Mouse (Mus musculus) embryonic facial prominence, embryonic 10.5 days (tissue): ENCODE data around the gene Ksr1. TPM values are rescaled to one million over a fixed set of nuclear protein-coding genes. Genes with fewer than 3 reads are reported as not detected.

Experiments
- DNase-seq: peaks from one replicate; pipeline ENCODE4 v3.0.0-alpha.2; 2017; ENCODE audit warnings: low spot score
- H3K27ac ChIP-seq: fragments of 300-500 bp; sonication (generic); replicated peaks from 2 replicates; pipeline ENCODE4 v1.5.1; 2016; ENCODE audit warnings: mild to moderate bottlenecking
- H3K27me3 ChIP-seq: fragments of 300-500 bp; sonication (generic); replicated peaks from 2 replicates; pipeline ENCODE4 v1.6.1; 2016; ENCODE audit warnings: low read depth, mild to moderate bottlenecking; ENCODE audit not compliant: poor library complexity, severe bottlenecking
- H3K36me3 ChIP-seq: fragments of 300-500 bp; sonication (generic); replicated peaks from 2 replicates; pipeline ENCODE4 v1.6.1; 2016; ENCODE audit warnings: mild to moderate bottlenecking, moderate library complexity
- H3K4me1 ChIP-seq: fragments of 300-500 bp; sonication (generic); 2 replicates; pipeline ENCODE4 v1.6.1; 2016
- H3K4me3 ChIP-seq: fragments of 300-500 bp; sonication (generic); 2 replicates; pipeline ENCODE4 v1.5.1; 2016; ENCODE audit warnings: mild to moderate bottlenecking, moderate library complexity
- H3K9me3 ChIP-seq: fragments of 300-500 bp; sonication (generic); 2 replicates; pipeline ENCODE4 v1.6.1; 2016; ENCODE audit warnings: mild to moderate bottlenecking
- WGBS: fragments of 180-500 bp; shearing (Covaris S2); methylation state at CpG from one replicate; pipeline ENCODE4 v1.1.7; 2016; 5-methylcytosine and 5-hydroxymethylcytosine counted together
- polyA plus RNA-seq: library from polyadenylated mRNA; unstranded; fragments of >200 nt; fragmentation: Nextera tagmentation; extraction: Ambion mirVana; gene quantifications from 2 replicates; pipeline ENCODE4 v1.2.1, GENCODE M21; 2016

Gene Ksr1
- polyA plus RNA-seq, 1 experiment from 2014 or later: 1.5 TPM

DNA sequence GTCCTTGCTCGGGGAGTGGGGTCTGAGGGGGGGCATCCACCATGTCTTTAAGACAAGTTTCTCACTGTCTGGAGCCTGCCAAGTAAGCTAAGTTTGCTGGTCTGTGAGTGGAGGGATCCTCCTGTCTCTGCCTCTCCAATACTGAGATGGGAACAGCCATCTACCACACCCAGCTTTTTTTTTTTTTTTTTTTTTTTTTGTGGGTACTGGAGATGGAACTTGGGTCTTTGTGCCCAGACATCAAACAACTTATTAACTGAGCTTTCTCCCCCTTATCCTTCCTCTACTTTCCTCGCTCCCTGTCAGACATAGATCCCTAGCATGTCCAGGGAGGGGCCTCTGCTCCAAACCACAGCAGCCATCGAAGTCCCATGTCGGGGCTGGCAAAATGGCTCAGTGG, 32.8 kb downstream of the Ksr1 start:
- Histone ChIP-seq H3K27ac (no peak overlapping the region), H3K9me3 (no peaks in the 10 kb centered on the region), H3K4me3 (no peak overlapping the region), H3K4me1 (peaks cover 41% of the 10 kb centered on the region), H3K27me3 (no peaks in the 10 kb centered on the region), H3K36me3 (no peaks in the 10 kb centered on the region)
- WGBS: 90% methylated on average over 4 of the region's 4 CpGs
- DNase-seq: no peak

DNA sequence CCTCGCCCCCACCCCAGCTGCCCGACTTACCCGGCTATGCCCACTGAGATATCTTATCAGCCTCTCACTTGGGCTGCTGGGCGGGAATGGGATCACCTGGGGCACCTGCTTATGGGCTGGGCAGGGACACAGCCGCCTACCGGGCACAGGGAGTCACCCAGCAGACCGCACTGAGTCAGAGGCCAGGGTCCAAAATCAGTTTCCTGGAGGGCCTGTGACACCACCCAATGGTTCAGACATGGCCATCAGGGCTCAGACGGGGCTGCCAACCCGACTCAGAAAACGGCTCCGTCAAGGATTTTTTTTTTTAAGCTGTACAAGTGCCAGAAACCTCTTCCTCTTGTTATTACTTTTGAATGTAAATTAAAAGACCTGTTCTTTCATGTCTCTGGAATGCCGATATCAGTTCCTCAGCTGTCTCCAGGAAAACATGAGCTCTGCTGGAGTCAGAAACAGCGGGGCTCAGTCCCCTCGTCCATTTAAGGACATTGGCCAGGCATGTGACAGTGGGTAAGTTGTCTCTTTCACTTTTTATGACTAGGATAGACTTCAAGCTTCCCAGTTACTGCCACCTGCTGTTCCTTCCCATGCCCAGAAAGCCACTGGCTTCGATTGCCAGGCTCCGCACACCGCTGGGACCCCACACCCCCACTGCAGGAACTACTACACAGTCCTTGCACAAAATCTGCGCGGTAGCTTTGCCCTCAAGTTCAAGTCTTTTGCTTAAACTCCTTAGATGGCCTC, 33.5 kb downstream of the Ksr1 start:
- Histone ChIP-seq H3K4me1 (peaks cover 41% of the 10 kb centered on the region), H3K27ac (no peak overlapping the region), H3K9me3 (no peaks in the 10 kb centered on the region), H3K36me3 (no peaks in the 10 kb centered on the region; the same call in 1 of the 2 replicates), H3K27me3 (no peaks in the 10 kb centered on the region), H3K4me3 (no peak overlapping the region)
- no peak for DNase-seq
- WGBS: 87% methylated on average over 19 of the region's 19 CpGs

DNA sequence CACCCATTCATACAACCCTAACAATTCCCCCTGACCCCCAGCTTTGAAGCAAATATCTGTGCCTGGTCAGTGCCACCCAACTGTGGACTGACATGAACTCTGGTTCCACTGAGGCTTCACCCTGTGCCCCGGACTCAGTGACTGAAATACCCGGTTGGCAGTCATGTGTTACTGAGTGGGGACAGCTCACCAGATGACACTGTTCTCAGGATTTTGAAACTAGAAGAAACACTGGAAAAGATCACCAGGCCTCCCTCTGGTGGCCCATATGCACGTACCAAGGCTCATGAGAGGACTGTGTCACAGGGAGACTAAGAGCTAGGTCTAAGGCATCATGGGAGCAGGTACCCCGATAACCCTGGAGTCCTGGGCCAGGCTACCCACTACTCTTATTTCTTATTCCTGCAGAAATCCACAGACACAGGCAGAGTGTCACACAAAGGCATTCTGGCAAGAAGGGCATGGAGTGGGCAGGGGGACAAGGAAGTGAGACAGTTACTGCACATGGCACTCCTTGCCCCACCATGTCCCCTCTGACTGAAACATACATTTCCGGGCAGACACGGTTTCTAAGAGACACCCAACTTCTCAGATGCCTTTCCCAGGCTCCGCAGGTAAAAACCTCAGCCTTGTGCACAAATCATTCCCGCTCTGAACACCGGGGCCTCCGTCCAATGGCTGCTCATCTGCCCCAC, 34.2 kb downstream of the Ksr1 start:
- no peak for DNase-seq
- H3K27me3 ChIP-seq: no peaks in the 10 kb centered on the region
- H3K4me1 ChIP-seq: peaks cover 37% of the 10 kb centered on the region
- H3K4me3 ChIP-seq: no peak overlapping the region
- H3K9me3 ChIP-seq: no peaks in the 10 kb centered on the region
- 92% methylated on average over 10 of the region's 10 CpGs for WGBS
- H3K36me3 ChIP-seq: no peaks in the 10 kb centered on the region; the same call in 1 of the 2 replicates
- H3K27ac ChIP-seq: no peak overlapping the region

DNA sequence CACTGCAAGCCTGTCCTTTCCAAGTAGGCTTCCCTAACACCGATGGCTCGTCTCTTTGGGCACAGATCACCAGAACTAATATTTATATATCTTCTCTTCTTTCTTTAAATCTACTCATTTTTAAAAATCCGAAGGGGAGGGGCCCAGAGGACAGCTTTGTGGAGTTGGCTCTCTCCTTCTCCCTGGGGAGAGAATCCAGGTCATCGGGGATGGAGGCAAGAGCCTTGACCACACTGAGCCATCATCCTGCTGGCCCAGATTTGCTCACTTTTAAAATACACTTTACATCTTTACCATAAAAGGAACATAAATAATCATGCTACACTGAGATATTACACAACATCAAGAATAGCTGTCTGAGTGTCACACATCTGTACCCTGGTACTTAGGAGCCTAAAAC, 35.8 kb downstream of the Ksr1 start:
- H3K27ac ChIP-seq: no peak overlapping the region
- 82% methylated on average over 4 of the region's 4 CpGs for WGBS
- no peak overlapping the region for H3K4me3 ChIP-seq
- no peaks in the 10 kb centered on the region; the same call in 1 of the 2 replicates for H3K36me3 ChIP-seq
- peaks cover 22% of the 10 kb centered on the region for H3K4me1 ChIP-seq
- no peaks in the 10 kb centered on the region for H3K9me3 ChIP-seq
- no peak for DNase-seq
- H3K27me3 ChIP-seq: no peaks in the 10 kb centered on the region

DNA sequence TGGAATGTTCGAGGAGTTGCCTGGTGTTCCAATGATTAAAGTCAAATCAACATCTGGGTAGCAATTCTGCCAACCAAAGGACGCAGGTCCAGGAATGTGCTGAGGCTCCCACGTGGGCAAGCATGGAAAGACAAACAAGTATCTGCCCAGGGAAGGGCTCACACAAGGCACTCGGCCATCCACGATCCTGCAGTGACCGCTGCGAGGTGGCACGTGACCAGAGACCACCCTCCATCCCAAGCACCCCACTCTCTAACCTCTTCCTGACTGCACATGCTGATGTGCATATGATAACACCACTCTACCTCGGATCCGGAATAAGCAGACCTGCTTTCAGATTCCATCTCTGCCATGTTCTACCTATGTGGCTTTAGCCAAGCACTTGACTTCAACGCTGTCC, 38.3 kb downstream of the Ksr1 start:
- H3K4me3 ChIP-seq: no peak overlapping the region
- no peaks in the 10 kb centered on the region for H3K9me3 ChIP-seq
- no peak for DNase-seq
- H3K27me3 ChIP-seq: no peaks in the 10 kb centered on the region
- WGBS: 93% methylated on average over 11 of the region's 11 CpGs
- peaks cover 29% of the 10 kb centered on the region for H3K4me1 ChIP-seq
- H3K27ac ChIP-seq: no peak overlapping the region
- no peaks in the 10 kb centered on the region; the same call in 1 of the 2 replicates for H3K36me3 ChIP-seq

DNA sequence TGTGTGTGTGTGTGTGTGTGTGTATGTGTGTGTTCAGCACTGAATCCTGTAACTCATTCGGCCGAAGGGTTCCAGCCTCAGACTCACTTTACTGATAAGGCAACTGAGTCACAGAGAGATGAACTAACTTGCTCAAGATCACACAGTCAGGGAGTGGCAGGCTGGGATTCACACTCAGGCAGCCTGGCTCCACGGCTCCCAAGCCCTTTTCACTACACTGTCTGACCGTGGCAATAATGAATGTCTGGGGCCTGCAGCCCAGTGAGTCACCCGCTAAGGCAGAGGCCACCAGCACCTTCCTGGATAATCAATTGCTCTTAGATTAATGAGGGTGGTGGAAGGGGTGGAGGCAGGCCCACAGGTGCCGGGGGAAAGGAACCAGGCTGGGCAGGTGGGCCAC, 41.2 kb downstream of the Ksr1 start:
- H3K4me3 ChIP-seq: no peak overlapping the region
- H3K27me3 ChIP-seq: no peaks in the 10 kb centered on the region
- 92% methylated on average over 6 of the region's 6 CpGs for WGBS
- no peak overlapping the region for H3K27ac ChIP-seq
- no peaks in the 10 kb centered on the region for H3K9me3 ChIP-seq
- H3K36me3 ChIP-seq: no peaks in the 10 kb centered on the region; the same call in 1 of the 2 replicates
- no peak for DNase-seq
- peaks cover 38% of the 10 kb centered on the region for H3K4me1 ChIP-seq

DNA sequence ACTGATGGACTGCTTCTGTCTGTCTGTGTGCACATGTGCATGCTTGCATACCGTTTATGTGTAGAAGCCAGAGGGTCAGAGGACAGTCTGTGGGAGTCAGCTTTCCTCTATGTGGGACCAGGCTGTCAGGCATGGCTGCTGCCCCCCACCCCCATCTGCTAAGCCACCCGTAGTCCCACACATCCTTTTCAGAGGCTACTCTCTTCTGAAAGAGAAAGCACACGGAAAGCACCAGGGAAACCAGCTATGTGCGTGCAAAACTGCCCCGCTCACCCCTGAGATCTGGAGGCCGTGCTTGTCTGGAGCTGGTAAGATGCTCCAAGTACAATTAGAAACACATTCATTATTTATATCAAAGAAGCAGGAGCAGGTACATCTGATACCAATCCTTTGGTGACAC, 41.7 kb downstream of the Ksr1 start:
- WGBS: 82% methylated on average over 6 of the region's 6 CpGs
- Histone ChIP-seq H3K27me3 (no peaks in the 10 kb centered on the region), H3K36me3 (no peaks in the 10 kb centered on the region; the same call in 1 of the 2 replicates), H3K4me3 (no peak overlapping the region), H3K4me1 (peaks cover 42% of the 10 kb centered on the region), H3K27ac (no peak overlapping the region), H3K9me3 (no peaks in the 10 kb centered on the region)
- no peak for DNase-seq

DNA sequence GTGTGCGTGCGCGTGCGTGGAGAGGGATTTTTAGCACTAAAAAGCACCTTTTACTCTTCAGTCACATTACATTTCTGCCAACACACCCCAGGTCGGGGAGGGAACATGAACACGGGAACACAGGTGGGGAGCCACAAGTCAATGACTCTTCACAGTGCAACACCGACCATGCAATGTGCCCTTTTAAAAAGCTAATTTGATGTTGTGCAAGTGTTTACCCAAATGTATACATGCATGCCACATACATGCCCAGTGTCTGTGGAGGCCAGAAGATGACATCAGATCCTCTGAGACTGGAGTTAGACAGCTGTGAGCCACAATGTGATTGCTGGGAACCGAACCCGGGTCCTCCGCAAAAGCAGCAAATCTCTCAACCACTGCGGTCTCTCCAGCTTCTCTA, 42.1 kb downstream of the Ksr1 start:
- no peaks in the 10 kb centered on the region for H3K27me3 ChIP-seq
- no peaks in the 10 kb centered on the region for H3K9me3 ChIP-seq
- DNase-seq: no peak
- H3K27ac ChIP-seq: no peak overlapping the region
- no peak overlapping the region for H3K4me3 ChIP-seq
- no peaks in the 10 kb centered on the region; the same call in 1 of the 2 replicates for H3K36me3 ChIP-seq
- 89% methylated on average over 11 of the region's 11 CpGs for WGBS
- peaks cover 47% of the 10 kb centered on the region for H3K4me1 ChIP-seq

DNA sequence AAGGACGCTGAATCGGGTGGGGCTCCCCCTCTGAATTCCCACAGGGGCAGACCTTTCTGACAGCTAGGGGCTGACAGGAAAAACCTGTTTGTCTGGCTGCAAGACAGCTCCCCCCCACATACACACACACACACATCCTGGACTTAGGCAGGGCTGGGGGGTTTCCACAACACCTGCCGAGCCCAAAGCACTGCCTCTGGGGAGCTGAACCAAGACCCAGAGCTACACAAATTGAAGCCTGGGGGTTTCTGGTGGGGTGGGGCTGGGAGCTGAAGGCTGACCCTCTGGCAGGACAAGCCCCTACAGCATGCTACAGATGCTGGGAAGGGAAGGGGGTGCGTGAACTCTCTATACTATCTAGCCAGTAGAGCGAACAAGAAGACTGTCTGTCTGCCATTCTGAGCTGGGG, 42.7 kb downstream of the Ksr1 start:
- H3K4me1 ChIP-seq: peaks cover 53% of the 10 kb centered on the region
- peak overlapping the region; percentile 55 for H3K27ac ChIP-seq
- DNase-seq: peak; percentile 37
- no peak overlapping the region for H3K4me3 ChIP-seq
- H3K36me3 ChIP-seq: no peaks in the 10 kb centered on the region; the same call in 1 of the 2 replicates
- H3K9me3 ChIP-seq: no peaks in the 10 kb centered on the region
- no peaks in the 10 kb centered on the region for H3K27me3 ChIP-seq
- WGBS: 62% methylated on average over 5 of the region's 5 CpGs

DNA sequence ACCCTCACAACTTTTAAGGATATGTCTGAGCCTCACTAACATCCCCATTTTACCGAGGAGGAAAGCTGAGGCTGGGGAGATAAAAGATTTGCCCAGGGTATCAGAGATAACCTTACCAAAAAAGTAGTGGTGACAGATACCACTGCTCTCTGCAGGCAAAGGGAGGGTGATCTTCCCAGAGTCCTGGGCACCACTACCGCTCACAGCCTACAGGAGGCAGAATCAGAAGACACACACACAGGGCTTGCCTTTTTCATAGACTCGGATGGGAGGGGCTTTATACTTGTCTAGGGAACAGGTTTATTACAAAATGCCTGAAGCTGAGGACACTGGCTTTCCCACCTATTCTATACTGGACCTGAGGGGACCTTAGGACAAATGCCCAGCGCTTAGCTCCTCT, 43.9 kb downstream of the Ksr1 start:
- WGBS: 77% methylated on average over 4 of the region's 4 CpGs
- H3K4me1 ChIP-seq: peaks cover 63% of the 10 kb centered on the region
- no peaks in the 10 kb centered on the region for H3K9me3 ChIP-seq
- no peak overlapping the region for H3K4me3 ChIP-seq
- peak overlapping the region; percentile 55; the same call in 1 of the 2 replicates for H3K27ac ChIP-seq
- no peak for DNase-seq
- H3K36me3 ChIP-seq: no peaks in the 10 kb centered on the region
- no peaks in the 10 kb centered on the region for H3K27me3 ChIP-seq

DNA sequence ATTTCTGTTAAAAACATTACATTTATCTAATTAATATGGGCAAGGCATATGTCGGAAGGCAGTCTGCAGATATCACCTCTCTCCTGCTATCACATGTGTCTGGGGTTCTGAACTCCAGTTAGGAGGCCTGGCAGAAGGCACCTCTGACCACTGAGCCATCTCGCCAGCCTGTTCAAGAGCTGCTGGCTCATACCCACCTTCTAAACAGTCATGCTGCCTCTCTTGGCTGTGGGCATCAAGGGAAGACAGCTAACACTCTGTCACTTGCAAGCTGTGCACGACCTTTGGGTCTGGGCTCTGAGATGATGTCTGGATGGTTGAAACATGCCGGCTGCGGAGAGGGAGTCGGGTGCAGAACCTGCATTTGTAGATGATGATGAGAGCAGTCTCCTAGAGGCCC, 44.6 kb downstream of the Ksr1 start:
- H3K4me1 ChIP-seq: peaks cover 67% of the 10 kb centered on the region
- H3K9me3 ChIP-seq: no peaks in the 10 kb centered on the region

DNA sequence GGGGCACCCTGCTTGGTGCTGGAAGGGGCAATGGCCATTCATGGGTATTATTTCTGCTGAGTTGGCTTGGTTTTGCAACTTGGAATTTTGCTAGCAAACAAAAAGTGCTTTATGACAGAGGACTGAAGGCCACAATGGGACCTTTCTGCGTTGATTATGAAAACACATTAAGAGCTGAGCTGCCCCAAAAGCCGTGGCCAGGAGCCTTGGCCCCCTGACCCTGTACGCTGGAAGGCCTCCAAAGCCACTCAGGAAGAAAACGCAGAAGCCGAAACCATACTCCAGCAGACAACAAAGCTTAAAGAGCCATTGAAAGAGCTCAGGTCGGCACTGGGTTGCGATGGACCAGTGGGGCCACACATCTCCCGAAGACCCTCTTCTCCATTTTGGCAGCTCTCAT, 47.2 kb downstream of the Ksr1 start:
- no peak overlapping the region for H3K4me3 ChIP-seq
- H3K9me3 ChIP-seq: no peaks in the 10 kb centered on the region
- 39% methylated on average over 8 of the region's 8 CpGs for WGBS
- H3K4me1 ChIP-seq: peaks cover 81% of the 10 kb centered on the region
- H3K27me3 ChIP-seq: no peaks in the 10 kb centered on the region
- H3K36me3 ChIP-seq: no peaks in the 10 kb centered on the region
- H3K27ac ChIP-seq: peak overlapping the region; percentile 75
- no peak for DNase-seq

More for the DNA sequence above, 44.6 kb downstream of the Ksr1 start:
- DNase-seq: no peak
- Histone ChIP-seq H3K36me3 (no peaks in the 10 kb centered on the region), H3K4me3 (no peak overlapping the region), H3K27ac (no peak overlapping the region), H3K27me3 (no peaks in the 10 kb centered on the region)
- 93% methylated on average over 6 of the region's 6 CpGs for WGBS

DNA sequence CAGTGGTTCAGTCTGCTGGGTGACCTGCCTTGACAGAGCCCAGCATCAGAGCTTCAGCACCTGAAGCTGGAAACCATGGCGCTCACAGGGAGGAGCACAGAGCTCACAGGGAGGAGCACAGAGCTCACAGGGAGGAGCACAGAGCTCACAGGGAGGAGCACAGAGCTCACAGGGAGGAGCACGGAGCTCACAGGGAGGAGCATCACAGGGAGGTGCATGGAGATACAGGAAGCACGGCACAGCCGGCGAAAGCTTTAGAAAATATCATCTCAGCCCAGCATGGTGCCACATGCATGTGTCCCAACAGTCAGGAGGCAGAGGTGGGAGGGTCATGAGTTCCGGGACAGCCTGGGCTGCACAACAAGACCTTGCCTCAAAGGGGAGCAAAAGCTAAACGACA, 48.5 kb downstream of the Ksr1 start:
- H3K9me3 ChIP-seq: no peaks in the 10 kb centered on the region
- DNase-seq: no peak
- no peaks in the 10 kb centered on the region for H3K27me3 ChIP-seq
- no peaks in the 10 kb centered on the region for H3K36me3 ChIP-seq
- no peak overlapping the region for H3K27ac ChIP-seq
- 87% methylated on average over 7 of the region's 7 CpGs for WGBS
- H3K4me3 ChIP-seq: no peak overlapping the region
- peaks cover 83% of the 10 kb centered on the region for H3K4me1 ChIP-seq
